Mouse (Mus musculus) adrenal gland, postnatal 36 days (tissue): ENCODE data around the gene Cept1. TPM values are rescaled to one million over a fixed set of nuclear protein-coding genes. Genes with fewer than 3 reads are reported as not detected.

Source experiments
- total RNA-seq, 2 experiments: library from RNA; stranded (reverse); gene quantifications; 2 replicates each; pipeline ENCODE4 v1.2.3; 2021

Gene Cept1
- total RNA-seq, 2 experiments from 2014 or later = 37.2 to 37.7 TPM

Other genes starting within 250 kb of the Cept1 start
- not detected for gene Chil6, start 141.6 kb downstream of the Cept1 start, total RNA-seq
- 1 to 10 TPM; 2.5 to 4.8 TPM for gene Dennd2d, start 65.4 kb downstream of the Cept1 start, total RNA-seq
- 100 to 1,000 TPM in 1 of 2 experiments, 10 to 100 TPM in 1; 70.8 to 116 TPM for gene Dram2, start within 50 bp of the Cept1 start, total RNA-seq
- 10 to 100 TPM; 15.6 to 18.5 TPM for gene Lrif1, start 137.2 kb upstream of the Cept1 start, total RNA-seq
- 10 to 100 TPM in 1 of 2 experiments, 1 to 10 TPM in 1; 7.8 to 10.4 TPM for gene Cd53, start 242.3 kb upstream of the Cept1 start, total RNA-seq